Mouse (Mus musculus): ENCODE data around the gene Bcl9.

The Bcl9 gene

DNA sequence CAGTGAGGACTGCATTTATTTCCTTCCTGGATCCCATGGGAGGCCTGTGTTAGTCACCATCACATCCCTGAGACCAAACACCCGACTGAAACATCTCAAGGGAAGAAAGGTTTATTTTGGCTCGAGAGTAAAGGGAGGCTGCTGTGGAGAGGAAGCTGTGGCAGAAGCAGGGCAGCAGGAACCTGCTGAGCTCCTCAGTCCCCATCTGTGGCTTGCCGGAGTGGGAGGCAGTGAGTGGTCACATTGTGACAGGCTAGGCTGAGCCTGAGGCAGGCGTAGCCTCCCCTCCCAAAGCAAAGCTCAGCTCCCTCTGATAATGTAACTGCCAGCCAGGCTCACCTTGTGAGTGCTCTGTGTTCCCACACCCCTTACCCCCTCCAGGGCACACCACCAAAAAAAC is 130.6 kb downstream of the Bcl9 start:
- DNase-seq, result no peak

- DNase-seq, result no peak
These were observed 133.2 kb downstream of the Bcl9 start for GRCm38 (mm10) chr3:97164477-97164876.

DNA sequence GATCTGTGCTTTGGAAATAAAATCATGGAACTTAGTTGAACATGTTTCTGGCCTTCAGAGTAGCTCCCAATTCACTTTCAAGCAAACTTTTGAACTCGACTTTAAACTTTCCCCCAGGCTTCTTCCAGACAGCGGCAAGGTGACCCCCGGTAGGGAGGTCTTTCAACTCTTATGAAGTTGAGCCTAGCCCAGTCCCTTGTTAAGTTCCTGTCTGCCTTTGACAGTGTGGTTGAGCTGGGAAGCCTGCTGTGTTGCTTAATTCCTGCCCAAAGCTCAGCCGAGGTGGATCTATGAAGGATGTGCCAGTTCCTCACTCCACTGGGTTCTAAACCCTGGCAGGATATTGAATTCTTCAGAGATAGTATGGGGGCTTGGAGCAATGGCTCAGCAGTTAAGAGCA is 135.9 kb downstream of the Bcl9 start:
- DNase-seq, result no peak

DNA sequence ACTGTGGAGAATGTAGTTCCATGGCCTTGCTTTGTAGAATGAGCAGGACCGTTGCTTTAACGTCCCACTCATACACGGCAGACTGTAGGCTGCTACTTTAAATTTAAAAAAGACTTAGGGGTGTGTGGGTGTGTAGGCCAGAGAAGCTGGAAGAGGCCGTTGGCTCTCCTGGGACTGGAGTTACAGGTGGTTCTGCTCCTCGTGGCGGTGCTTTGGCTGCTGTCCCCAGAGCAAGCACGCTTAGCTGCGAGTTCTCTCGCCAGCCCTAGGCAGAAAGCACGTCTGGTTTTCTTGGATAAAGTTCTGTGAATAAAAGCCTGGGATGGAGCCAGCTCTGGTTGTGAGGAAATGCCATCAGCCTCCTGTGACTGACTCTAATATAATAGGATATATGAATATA is 136.8 kb downstream of the Bcl9 start:
- DNase-seq, result no peak

GRCm38 (mm10) chr3:97159986-97160385 is 137.7 kb downstream of the Bcl9 start:
- DNase-seq, result no peak

GRCm38 (mm10) chr3:97159509-97159850 is 138.2 kb downstream of the Bcl9 start:
- DNase-seq, result peak in 1 of 2 experiments; percentile 19

GRCm38 (mm10) chr3:97158611-97159508 is 138.9 kb downstream of the Bcl9 start, which contains the start of gene Acp6:
Gene Acp6, plus strand, starts transcription at chr3:97158777.
- DNase-seq, result peak; percentile 94 to 95

- DNase-seq, result peak; percentile 73 to 82
These were observed 139.6 kb downstream of the Bcl9 start for GRCm38 (mm10) chr3:97157958-97158599.

GRCm38 (mm10) chr3:97157308-97157707 is 140.4 kb downstream of the Bcl9 start:
- no peak for DNase-seq

- no peak for DNase-seq
These were observed 141.3 kb downstream of the Bcl9 start for GRCm38 (mm10) chr3:97156431-97156830.
